Mouse (Mus musculus) ES-E14 (cell line): ENCODE results near the gene Kptn.

Experiments
- CHD2 ChIP-seq: IDR thresholded peaks from 2 replicates; pipeline ENCODE4 v1.6.1; 2014; ENCODE audit warnings: mild to moderate bottlenecking, low read depth, low read length, inconsistent platforms
- MAFK ChIP-seq: IDR thresholded peaks from 2 replicates; pipeline ENCODE4 v1.6.1; 2014; ENCODE audit warnings: mild to moderate bottlenecking, low read depth, low read length, inconsistent platforms; ENCODE audit not compliant: insufficient read depth

DNA sequence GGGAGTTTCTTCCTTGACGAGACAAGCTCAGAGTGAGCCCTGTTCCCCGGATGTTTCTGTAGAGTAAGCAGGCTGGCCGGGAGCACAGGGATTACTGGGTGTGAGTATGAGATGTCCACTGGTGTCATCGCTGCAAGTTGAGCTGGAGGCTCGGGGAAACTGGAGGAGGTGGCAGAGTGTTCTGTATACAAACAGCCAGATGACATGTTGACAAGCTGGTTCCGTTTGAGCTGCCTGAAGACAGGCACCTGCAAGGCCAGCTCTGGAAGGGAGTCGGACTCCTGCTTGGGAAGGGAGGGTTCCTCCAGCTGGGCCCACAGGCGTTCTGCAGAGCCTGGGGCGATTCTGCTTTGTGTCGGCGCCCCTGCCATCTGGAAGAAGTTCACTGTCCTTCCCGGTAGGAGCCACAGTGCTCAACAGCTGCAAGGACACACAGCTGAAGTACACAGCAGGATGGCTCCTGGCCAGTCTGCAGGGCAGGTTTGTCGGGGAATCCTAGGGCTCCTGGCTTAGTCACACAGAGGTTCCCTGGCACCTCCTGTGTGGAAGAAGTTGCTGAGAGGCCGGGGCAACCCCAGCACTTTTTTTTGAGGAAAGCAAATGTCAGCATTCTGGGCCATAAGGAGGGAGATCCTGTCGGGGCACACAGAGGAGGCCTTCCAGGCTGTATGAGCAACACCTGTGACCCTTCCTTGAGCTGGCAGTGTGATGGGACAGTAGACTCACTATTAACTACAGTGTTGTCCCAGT is 17.8 kb upstream of the Kptn start:
- TF ChIP-seq MAFK (no peak), CHD2 (no peak)
